Mouse (Mus musculus): ENCODE measurements around the gene Ppp1r15a.

DNA sequence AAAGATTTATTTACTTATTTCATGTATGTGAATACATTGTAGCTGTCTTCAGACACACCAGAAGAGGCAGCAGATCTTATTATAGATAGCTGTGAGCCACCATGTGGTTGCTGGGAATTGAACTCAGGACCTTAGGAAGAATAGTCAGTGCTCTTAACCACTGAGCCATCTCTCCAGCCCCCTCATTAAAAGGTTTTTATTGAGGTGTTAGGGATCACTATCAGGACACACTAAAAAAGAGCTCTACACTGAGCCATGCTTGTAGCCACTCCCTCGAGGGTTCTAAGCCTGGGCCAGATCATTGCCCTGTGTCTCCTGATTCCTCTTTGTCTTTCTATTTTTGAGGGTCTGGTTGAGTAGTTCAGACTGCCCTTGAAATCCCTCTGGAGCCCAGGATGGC, 49.6 kb downstream of the Ppp1r15a start:
- TF ChIP-seq TAL1 (IDR thresholded peaks at IDR 0.05; ENCODE audit: low read length) (no peak), GATA1 (IDR thresholded peaks at IDR 0.05; ENCODE audit: low read length) (no peak)

All from erythroblast, embryonic 14.5 days (primary cell).